Mouse (Mus musculus) 3T3-L1 (cell line): ENCODE measurements around the gene Tjp3.
A peak's percentile ranks its signal among the peaks of the same experiment; 100 is the strongest.

Experiments used
- DNase-seq: peaks from one replicate; pipeline ENCODE4 v3.0.0-alpha.2; 2015; ENCODE audit warnings: low read depth, low spot score

Gene Tjp3

DNA sequence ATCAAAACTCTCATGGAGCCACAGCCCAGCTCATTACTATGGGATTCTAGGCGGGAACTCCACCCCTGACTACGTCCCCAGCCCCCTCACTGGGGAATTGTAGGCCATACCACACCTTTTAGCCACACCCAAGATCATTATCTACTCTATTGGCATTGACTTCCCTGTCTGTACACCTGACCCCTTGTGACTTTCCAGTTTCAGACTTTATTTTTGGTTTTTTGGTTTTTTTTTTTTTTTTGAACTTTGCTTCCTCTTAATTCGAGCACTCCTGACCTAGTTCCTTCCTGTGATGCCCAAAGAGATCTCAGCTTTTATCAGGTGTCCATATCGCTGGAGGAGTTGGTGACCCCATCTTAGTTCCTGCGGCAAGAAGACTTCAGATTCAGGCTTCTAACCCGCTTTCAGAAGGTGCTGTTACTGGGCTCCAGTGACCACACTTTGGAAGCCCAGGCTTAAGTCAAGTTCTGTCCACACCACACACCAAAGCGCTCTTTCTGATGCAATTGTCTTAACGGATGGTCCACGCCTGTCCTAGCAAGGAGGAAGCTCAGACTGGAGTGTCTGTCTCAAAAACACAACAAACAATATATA, at the start of gene Tjp3:
TSS of gene Tjp3 (minus strand) at position 71 of the 594 bp plus-strand sequence.
- DNase-seq, result no peak

DNA sequence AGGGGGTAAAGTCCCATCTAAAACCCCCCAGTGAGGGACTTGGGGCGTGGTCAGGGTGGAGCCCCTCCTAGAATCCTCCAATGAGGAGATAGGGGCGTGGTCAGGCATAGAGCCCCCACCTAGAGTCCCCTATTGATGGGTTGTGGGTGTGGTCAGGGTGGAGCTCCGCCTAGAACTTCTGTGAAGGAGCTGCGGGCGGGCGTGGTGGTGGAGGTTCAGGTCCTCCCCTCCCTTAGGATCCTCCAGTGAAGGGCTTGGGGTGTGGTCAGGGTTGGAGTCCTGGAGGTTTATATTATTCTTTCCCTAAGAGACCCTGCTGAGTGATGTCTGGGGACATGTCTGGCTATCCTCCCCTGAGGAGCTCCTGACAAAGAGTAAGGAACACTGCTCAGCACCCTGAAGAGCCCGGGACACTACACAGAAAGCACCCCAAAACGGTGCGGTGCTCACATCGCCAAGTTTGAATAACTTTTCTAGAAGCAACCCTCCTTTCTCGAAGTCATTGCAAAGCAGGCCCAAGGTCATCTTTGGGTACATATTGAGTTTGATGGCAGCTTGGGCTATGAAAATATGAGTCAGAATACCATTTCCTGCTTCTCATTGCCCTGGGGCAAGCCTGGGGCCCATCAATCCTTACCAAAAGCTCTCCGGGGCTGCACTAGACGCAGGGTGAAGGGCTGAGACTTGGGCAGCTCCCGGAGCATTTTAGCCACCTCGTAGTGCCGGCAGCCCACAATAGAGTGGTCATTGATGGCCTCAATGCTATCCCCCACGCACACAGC, 49.4 kb upstream of the Tjp3 start:
- peak; percentile 65 for DNase-seq

DNA sequence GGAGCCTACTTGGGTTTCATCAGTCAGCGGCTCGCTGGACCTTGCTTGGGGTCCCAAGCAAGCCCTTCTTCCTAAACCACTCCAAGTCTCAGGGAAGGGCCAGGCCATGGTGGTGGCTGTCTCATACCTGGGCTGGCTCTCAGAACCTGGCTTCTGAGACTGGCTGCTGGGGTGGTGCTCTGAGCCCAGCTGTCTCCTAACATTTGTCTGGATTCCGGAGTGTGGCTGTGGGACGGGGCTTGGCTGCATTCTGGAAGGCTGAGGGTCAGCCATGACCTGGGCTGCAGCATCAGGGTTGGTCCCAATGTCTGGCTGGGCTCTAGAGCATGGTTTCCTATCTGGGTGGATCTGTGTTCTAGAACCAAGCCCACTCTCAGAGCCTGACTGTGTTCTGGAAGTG, 45.2 kb upstream of the Tjp3 start:
- no peak for DNase-seq

DNA sequence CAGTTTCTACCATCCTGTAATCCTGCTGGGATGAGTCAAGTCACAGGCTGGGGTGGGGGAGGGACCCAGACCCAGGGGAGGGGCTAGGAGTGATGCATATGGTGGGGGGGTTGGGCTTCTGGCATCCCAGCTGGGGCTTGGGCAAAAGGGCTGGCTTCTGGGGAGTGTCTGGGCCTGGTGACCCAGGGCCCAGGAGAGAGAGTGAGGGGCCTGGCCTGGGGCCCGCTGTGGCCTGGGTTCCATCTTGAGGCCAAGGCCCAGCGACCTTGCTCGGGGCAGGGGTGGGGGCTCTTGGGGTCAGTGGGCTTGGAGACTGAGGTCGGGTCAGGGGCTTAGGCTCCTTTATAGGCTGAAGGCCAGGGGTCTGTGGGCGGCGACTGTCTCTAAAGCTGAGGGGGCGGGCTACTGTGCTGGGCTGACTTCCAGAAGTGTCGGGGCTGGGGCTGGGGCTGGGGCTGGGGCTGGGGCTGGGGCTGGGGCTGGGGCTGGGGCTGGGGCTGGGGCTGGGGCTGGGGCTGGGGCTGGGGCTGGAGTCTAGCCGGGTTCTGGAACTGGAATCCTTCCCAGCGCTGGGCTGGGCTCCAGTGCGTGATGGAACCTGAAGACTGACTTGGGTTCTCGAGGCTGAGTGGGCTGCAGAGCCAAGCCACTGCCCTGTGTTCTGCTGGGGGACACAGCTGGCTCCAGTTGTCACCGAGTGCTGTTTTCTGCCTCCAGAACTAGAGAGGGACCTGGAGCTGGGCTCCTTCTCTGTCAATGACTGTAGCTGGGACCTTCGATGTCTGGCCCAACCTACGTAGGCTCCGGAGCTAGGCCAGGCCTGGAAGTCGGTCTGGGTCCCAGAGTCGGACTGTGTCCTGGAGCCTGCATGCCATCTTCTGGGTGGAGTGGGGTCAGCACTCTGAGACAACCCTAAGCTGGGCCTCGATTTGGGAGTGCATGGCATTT, 44.3 kb upstream of the Tjp3 start:
- DNase-seq, result no peak

GRCm38 (mm10) chr10:81334324-81334723, 42.9 kb upstream of the Tjp3 start:
- no peak for DNase-seq

DNA sequence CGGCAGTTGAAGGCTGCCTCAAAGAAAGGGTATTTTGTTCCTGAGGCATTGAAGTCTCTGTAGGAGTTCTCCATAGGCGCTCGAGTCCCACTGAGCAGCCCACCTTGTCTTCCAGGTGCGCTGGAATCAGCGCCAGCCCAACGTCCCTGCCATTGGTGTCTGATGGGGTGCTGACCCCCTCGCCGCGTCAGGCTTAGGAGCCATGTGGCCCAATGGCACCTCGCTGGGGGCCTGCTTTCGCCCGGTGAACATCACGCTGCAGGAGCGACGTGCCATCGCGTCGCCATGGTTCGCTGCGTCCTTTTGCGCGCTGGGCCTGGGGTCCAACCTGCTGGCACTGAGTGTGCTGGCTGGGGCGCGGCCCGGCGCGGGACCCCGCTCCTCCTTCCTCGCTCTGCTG, 40.9 kb upstream of the Tjp3 start:
- DNase-seq, result no peak

DNA sequence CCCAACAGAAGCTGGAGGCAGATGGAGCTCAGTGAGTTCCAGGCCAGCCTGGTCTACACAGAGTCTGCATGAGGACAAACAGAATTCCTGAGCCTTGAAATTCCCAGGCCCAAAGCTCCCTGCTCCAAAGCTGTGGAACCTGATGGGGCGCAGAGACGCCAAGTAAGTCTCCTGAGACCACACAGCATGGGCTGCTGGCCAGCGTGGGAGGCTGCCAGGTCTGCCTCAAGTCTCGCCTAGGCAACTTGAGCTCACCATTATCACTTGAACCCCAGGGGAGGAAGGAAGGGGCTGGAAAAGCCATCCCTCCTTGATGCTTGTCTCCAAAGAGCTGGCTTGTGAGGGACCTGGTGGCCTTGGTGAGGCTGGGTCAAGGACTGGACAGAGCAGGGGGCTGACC, 38.6 kb upstream of the Tjp3 start:
- peak; percentile 51 for DNase-seq

DNA sequence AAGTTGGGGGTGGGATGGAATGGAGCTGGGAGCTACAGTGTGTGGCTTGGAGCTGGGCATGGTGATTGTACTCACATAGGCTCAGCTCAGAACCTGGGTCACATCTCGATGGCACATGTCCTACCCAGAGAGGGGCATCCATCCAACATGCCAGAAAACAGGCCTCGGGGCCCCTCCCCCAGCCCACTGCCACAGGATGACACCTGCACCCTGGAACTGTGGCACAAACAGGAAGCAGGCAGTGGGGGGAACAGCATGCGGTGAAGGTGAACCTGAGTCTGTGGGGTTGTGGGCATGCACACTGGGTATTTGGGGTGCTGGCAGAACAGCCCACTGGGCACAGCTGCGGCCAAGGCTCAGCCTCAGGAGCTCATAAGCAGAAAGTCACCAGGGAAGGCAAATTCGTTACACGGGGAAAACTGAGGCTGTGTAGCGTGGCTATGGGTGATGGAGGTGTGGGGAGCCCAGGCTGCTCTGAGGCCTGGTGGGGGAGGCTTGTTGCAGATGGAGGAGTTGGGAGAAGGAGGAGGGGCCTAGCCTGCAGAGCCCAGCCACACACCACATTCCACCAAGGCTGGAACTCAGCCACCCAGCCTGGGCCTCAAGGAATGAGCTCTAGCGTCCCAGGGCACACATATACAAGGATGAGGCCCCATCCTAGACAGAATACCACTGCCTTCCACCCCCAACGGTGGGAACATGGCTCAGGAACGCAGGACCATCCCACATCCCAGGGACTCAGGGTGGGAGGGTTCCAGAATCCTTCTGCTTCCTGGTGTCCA, 38.0 kb upstream of the Tjp3 start:
- peak; percentile 86 for DNase-seq

DNA sequence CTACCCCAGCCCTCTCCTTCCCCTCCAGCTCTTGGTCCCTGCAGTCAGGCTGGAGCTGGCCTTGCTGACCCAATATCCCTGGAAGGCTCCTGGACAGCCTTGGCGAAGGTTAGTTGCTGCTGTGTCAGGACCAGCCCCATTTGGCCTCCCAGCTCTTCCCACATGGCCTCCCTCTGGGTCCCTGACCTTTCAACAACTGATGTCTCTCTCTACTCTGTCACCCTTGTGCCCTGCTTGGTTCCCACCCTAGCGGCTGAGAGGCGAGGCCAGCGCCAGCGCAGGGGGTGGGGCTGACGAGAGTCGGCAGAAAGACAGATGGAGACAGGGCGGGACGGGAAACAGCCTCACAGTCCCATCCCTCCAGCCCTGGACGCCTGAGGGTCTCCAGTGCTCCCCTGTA, 37.0 kb upstream of the Tjp3 start, which contains the start of gene Tbxa2r:
TSS of gene Tbxa2r (plus strand) at position 346 of the 400 bp plus-strand sequence.
- DNase-seq, result no peak

DNA sequence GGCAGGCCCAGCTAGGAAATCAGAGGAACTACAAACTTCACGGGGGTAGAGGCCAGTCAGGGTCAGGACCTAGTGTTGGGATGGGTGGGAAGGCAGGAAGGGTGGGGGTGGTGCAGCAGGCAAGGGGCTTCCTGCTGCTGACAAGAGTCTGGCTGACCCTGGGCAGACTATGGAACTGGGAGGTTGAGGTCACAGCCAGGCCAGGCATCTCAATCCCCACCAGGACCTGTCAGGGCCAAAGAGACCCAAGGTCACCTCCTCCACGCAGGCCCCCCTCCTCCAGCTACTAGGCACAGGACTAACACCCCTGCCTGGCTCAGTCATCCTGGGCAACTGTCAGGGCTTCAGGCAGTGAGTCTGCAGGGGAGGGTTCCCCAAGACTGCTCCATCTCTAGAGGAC, 36.6 kb upstream of the Tjp3 start:
- no peak for DNase-seq

GRCm38 (mm10) chr10:81326858-81327257, 35.5 kb upstream of the Tjp3 start:
- DNase-seq, result no peak

- no peak for DNase-seq
Measured at GRCm38 (mm10) chr10:81325781-81326180, 34.4 kb upstream of the Tjp3 start.

GRCm38 (mm10) chr10:81325176-81325575, 33.8 kb upstream of the Tjp3 start:
- no peak for DNase-seq

DNA sequence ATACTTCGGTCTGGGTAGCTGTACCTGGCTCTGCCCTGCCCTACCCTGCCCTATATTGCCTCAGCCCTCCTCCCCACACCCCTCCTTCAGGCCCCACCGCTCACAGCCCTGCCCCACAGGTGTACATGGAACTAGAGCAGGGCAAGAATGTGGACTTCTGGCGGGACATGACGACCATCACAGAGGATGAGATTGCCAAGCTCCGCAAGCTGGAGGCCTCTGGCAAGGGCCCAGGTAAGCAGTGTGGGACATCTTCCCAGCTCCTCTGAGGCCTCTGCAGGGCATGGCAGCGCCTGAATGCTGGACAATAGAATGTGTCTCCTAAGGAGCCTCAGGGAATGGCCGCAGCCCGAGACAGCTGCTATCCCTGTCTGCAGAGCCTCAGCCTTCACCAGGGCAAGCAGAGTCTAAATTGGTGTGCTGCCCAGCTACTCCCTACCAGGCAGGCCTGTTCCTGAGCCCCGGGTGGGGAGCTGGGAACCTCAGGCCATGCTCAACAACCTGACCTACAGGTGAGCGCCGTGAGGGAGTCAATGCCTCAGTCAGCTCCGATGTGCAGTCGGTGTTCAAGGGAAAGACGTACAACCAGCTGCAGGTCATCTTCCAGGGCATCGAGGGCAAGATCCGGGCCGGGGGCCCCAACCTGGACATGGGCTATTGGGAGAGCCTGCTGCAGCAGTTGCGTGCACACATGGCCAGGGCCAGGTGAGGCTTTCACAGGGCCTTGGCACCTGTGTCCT, 32.6 kb upstream of the Tjp3 start:
- no peak for DNase-seq

DNA sequence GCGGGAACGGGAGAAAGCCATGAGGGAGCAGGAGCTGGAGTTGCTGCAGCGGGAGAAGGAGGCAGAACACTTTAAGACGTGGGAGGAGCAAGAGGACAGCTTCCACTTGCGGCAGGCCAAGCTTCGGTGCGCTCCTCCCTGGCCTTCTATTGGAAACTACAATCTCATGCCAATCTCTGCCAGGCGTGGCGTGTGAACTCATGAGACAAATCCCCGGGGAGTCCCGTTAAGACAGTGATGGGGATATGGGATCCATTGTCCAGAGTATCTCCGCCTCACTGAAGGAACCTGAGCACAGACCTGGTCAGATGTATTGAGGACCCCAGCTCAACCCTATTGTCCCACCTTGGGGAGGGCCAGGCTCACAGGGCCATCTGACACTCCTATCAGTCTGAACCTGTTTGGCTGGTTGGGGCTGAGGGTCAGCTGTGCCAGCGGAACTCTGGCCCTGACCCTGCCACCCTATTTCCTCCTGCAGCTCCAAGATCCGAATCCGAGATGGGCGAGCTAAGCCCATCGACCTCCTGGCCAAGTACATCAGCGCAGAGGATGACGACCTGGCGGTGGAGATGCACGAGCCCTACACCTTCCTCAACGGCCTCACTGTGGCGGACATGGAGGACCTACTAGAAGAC, 31.9 kb upstream of the Tjp3 start:
- no peak for DNase-seq

DNA sequence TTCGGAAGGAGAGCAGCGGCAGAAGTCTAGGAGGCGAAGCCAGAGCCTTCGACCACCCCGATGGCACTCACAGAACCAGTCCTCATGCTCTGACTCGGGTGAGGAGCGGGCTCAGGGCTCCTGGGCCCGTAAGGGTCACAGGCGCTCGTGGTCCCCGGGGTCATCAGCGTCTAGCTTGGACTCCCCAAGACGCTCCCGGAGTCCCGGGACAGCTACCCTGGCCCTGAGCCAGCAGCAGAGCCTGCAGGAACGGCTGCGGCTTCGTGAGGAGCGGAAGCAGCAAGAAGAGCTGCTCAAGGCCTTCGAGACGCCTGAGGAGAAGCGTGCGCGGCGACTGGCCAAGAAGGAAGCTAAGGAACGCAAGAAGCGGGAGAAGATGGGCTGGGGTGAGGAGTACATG, 31.1 kb upstream of the Tjp3 start:
- DNase-seq, result no peak

DNA sequence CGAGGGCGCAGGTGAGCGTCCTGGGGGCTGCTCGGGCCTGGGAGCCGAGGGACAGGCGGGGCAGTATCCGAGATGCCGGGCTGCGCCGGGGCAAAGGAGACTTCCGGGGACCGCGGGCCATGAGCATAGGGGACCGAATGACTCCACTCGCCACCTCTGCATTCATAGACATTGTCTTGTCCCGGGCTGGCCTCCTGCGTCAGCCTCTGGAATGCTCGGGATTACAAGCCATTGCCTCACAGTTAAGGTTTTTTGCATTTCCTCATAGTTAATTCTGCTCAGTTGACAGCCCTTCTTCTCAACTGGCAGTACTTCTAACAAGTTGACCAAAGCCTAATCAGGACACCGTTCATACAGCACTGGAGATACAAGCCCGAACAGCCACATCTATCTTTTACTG, 30.1 kb upstream of the Tjp3 start:
- DNase-seq, result peak; percentile 55

DNA sequence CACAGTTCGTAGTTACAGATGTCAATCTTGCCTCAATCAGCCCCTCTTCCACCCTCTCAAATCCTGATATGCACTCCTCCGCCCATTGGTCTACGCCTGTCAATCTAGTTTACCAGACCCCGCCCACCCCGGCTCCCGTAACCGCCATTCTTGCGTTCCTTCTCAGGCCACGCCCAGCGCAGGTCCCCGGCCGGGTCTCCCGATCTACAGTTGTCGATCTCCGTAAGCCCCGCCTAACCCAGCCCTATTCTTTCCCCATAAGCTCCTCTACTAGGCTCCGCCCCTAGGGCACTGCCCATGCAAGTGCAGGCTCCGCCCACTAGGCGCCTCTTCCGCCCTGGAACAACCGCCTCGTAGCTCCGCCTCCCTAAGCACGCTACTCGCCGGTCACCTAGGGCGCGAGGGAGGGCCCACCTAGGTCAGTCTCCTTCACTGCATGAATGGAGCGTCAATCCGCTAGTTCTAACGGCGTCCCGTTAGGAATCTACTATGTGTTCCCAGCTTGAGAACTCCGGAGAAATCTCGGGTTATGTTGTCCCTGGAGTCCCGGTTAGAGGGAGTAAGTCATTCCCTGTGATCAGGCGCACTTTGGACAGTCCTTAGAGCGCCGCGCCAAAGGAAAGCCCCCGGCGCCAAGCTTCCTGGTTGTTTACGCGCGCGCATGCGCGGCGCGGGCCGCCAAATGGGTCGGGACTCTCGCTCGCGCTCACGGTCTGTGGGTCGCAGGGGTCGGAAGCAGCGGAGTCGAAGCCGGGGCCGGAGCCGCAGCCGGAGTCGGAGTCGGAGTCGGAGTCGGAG, 29.4 kb upstream of the Tjp3 start, which contains the start of gene Cactin:
TSS of gene Cactin (plus strand) at position 554 of the 798 bp plus-strand sequence.
- peak; percentile 100 for DNase-seq
